Mouse (Mus musculus): ENCODE results near the gene Neurl2.
A peak's percentile ranks its signal among the peaks of the same experiment; 100 is the strongest.
"Not testable (repeated sequence)": the region's sequence is repeated elsewhere in the genome, so short reads cannot be mapped to it uniquely, and the experiment has no call there.

DNA sequence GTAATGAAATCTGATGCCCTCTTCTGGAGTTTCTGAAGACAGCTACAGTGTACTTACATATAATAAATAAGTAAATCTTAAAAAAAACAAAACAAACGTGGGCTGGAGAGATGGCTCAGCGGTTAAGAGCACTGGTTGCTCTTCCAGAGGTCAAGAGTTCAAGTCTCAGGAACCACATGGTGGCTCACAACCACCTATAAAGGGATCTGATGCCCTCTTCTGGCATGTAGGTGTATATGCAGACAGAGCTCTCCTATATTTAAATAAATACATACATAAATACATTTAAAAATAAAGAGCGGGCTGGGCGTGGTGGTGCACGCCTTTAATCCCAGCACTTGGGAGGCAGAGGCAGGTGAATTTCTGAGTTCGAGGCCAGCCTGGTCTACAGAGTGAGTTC is 34.7 kb downstream of the Neurl2 start:
- not testable (repeated sequence) for TF ChIP-seq EP300 (optimal IDR thresholded peaks at IDR 0.05)
- peak; percentile 61 for TF ChIP-seq CTCF (IDR thresholded peaks at IDR 0.05; ENCODE audit: low read depth)

Data from stomach, postnatal 0 days (tissue).